Mouse (Mus musculus) adrenal gland, postnatal 25 days (tissue): ENCODE measurements around the gene Lgals1. TPM values are rescaled to one million over a fixed set of nuclear protein-coding genes. Genes with fewer than 3 reads are reported as not detected.
A peak's percentile ranks its signal among the peaks of the same experiment; 100 is the strongest.

Experiments
- DNase-seq: peaks from one replicate; pipeline ENCODE4 v3.0.0; 2021; ENCODE audit warnings: mixed read lengths
- microRNA-seq, 2 experiments: library from miRNA; unstranded; fragments of <30 nt; microRNA quantifications; one replicate each; pipeline ENCODE4 v1.2.0; 2021
- total RNA-seq: library from RNA; stranded (reverse); gene quantifications from 2 replicates; pipeline ENCODE4 v1.2.3, GENCODE M21; 2021

Gene Lgals1
- total RNA-seq, 1 experiment from 2014 or later: 273 TPM

DNA sequence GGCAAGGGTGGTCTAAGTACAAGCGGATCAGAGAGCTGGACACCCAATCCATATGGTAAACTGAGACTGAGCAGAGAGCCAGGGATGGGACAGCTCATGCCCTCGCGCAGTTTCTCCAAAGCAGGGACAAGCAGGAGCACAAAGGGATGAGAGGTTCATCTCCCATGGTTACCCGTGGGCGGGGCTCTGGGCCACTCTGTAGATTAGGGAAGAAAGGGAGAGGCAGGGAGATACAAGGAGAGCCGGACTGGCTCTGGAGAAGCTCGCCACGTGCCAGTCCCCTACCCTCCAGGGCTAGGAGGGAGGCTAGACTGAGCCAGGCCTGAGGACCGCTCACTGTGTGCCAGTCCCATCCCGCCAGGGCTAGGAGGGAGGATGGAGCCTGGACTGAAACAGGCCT, 10.8 kb downstream of the Lgals1 start:
- no peak for DNase-seq

DNA sequence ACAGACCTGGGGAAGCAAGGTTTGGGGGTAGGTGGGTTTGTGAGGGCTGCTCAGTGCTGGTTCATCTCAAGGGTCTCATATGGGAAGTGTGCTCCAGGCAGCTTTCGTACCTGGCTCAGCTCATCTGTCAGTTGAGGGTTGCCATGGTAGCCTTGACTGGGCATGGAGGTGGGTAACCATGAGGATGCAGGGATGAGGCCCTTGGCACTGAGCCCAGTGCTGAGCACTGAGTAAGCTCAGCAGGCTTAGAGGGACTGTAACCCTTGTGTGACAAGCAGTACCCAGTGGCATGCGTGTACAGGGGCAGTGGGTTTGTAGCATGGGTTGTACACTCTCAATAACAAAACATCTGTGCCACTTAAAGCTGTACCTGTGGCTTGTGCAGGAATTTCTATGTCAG, 11.4 kb downstream of the Lgals1 start:
- DNase-seq: no peak

- DNase-seq: no peak
Measured at GRCm38 (mm10) chr15:78940325-78940724, 13.8 kb downstream of the Lgals1 start.

DNA sequence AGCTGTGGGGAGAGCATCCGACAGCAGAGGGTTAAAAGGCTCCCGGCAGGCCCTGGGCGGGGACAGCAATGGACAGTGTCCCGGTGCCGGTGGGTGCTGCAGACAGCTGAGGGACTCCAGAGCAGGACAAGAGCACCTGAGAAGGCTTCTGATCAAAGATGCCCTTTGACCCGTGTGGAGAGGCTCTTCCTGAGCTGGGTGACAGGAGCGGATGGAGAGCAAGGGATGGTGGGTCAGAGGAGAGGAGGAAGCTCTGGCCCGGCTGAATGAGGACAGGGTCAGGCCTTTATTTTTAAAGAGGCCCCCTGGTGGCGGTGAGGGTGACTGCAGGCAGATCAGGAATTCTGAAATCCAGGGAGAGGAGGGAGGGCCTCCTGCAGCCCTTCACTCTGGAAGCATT, 16.1 kb downstream of the Lgals1 start:
- peak; percentile 80 for DNase-seq

DNA sequence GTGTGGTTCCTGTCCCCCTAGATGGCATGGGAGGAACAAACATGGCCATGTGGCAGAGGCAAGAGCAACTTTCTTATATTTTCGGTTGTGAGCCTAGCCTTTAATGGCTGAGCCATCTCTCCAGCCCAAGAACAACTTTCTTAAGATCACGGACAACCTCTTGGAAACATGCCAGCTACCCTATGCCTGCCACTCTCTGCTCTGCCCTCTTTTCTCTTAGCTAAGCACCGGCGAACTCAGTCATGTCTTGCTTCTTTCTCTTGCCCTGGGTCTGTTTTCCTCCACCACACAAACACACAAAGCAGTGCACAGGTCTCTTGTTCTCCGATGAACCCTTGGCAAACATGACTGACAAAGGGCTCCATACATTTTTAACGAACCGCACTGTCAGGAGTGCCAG, 19.7 kb downstream of the Lgals1 start:
- DNase-seq: no peak

- peak; percentile 86 for DNase-seq
Measured at GRCm38 (mm10) chr15:78947657-78948056, 21.1 kb downstream of the Lgals1 start, which contains the start of gene Triobp. TSS of gene Triobp (plus strand) at chr15:78947724.

DNA sequence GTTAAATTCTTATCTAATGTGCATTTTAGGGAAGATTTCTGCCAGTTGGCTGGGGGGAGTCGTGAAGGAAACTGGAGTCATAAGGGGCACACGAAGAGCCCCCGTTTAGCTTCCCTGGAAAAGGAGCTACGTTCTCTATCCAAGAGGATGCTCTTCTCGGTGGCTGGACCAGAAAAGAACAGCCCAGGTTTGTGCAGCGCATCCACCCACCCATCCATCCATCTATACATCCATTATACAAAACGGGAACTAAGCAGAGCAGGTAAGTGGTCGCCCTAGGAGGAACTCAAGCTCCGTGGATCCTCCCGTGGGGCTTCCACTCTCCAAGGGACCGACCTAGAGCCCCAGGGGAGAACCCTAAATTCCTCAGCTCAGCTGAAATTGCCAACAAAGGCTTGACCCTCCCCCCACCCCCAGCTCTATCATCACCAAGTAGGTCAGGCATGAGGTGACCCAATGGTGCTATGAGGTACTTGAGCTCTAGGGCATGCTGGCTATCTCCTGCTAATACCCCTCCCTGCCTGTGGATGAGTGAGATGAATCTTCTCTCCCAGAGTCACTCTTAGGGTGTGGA, 21.7 kb downstream of the Lgals1 start:
- no peak for DNase-seq

GRCm38 (mm10) chr15:78948883-78949282, 22.4 kb downstream of the Lgals1 start:
- DNase-seq: no peak

DNA sequence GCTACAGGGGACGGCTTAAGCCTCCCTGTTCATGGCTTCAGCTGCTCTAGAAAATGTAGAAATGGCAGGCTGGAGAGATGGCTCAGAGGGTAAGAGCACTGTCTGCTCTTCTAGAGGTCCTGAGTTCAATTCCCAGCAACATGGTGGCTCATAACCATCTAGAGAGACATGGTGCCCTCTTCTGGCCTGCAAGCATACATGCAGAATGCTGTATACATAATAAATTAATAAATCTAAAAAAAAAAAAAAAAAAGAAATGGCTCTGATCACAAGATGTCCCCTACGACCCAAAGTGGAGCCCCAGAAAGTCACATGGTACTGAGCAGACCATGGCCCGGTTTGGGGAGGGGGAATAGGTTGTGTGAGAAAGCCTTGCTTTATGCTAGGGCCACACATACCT, 29.1 kb downstream of the Lgals1 start:
- DNase-seq: no peak

DNA sequence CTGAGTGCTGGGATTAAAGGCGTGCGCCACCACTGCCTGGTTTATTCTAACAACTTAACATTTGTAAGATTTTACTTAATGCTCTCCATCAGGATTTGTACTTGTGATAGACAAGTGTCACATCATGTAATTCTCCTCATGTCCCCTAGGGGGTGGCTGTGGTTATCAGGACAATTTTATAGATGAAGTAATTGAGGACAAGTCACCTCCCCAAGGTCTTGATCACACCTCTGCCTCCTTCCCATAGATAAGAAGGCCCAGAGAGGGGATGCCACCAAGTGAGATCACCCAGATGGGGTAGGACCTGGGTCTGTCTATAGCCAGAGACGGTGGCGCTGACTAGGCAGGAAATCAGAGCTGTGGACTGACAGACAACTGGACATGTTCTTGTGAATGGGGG, 29.8 kb downstream of the Lgals1 start:
- no peak for DNase-seq

GRCm38 (mm10) chr15:78957021-78957420, 30.5 kb downstream of the Lgals1 start:
- DNase-seq: no peak

DNA sequence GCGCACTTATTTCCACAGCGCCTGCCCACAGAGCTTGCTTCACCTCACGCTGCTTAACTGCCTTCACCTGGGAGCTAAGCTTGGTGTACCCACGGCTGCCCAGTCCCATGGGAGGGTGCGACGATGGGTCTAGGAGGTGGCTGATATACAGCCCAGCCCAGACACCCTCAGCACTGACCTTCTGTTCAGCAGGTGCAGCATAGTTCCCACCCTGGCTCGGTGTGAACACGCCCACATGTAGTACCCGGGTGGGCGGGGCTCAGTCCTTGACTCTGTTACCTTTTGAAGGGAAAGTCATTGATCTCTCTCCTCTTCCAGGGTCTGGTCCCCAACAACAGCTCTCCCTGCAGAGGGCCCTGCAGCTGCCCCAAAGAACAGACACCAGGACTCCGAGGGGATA, 33.0 kb downstream of the Lgals1 start:
- no peak for DNase-seq

DNA sequence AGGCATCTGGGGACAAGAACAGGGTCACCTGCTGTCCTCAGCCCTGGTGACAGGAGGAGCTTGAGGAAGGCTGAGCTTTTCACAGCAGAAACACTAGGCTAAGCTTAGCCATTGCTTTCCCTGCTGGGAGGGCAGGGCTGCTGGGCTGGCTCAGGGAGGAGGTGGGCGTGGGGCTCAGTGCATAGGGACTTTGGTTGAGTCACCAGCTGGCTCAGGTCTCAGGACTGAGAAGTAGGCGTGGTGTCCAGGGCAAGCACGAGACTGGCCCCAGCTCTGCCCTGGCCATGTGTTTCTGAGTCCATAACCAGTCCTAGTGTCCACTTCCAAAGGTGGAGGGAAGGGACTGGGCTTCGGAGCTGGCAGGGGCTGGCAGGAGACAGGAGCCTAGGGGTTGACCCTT, 33.6 kb downstream of the Lgals1 start:
- DNase-seq: peak; percentile 74

GRCm38 (mm10) chr15:78962885-78963284, 36.4 kb downstream of the Lgals1 start:
- DNase-seq: peak; percentile 70

- DNase-seq: no peak
Measured at GRCm38 (mm10) chr15:78971626-78972025, 45.1 kb downstream of the Lgals1 start.

DNA sequence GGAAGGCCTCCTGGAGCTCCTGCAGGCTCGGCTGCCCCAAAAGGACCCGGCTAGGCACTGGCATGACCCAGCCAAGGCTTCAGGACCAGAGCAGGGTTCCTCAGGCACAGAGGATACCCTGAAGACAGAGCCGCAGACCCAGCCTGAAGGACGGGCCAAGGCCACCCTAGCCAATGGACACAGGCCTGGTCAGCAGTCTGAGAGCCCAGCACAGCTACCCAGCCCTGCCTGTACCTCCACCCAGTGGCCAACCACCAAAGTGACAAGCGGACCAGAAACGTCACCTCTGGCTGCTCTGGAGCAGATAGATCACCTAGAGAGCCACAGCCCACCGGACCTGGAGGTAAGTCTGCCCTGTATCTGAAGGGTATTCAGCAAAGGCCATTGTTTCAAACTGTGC, 47.4 kb downstream of the Lgals1 start:
- peak; percentile 57 for DNase-seq

- no peak for DNase-seq
Measured at GRCm38 (mm10) chr15:78977676-78978159, 51.2 kb downstream of the Lgals1 start.

DNA sequence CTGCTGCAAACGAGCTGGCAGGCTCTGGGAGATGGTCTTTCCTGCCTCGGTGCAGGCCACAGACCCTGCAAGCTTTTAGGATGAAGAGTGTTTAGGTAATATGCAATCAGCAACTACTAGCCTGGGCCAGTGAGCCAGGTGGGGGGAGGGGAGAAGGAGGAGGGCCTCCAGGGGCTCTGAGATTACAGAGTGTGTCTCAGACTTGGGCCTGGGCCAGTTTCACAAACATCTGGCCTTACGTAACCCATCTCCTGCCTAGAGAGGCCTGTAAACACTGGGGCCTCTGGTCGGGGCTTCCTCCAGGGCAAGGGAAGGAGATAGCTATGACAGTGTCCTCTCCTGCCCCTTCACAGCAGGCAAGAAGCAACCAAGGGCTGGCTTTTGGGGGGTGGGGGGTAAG, 52.4 kb downstream of the Lgals1 start:
- peak; percentile 72 for DNase-seq

Small RNAs within 50 kb of the gene (microRNA-seq; reads per million reads assigned to microRNA genes)
- 0 to 1.0 reads per million in 2 experiments for gene Mir6955

Other genes with a start within 250 kb of the Lgals1 start
- 2.4 and 7.8 TPM in 2 replicates for gene Elfn2, start 208.0 kb upstream of the Lgals1 start, total RNA-seq
- 11.9 and 14.5 TPM in 2 replicates for gene Mfng, start 153.2 kb upstream of the Lgals1 start, total RNA-seq
- gene Card10, start 123.7 kb upstream of the Lgals1 start, total RNA-seq: 6.5 and 7.0 TPM in 2 replicates
- gene Cdc42ep1, start 84.1 kb upstream of the Lgals1 start, total RNA-seq: 38.8 and 43.4 TPM in 2 replicates
- not detected in 2 replicates for gene Lgals2, start 71.2 kb upstream of the Lgals1 start, total RNA-seq
- gene Gga1, start 49.5 kb upstream of the Lgals1 start, total RNA-seq: 58.1 and 61.5 TPM in 2 replicates
- gene Gm49510, start 27.1 kb upstream of the Lgals1 start, total RNA-seq: not detected in 2 replicates
- gene Sh3bp1, start 27.0 kb upstream of the Lgals1 start, total RNA-seq: 6.1 and 8.8 TPM in 2 replicates
- 5.0 and 6.0 TPM in 2 replicates for gene Pdxp, start 12.8 kb upstream of the Lgals1 start, total RNA-seq
- 42.7 and 44.0 TPM in 2 replicates for gene Nol12, start 8.2 kb downstream of the Lgals1 start, total RNA-seq
- 113 and 114 TPM in 2 replicates for gene Triobp, start 21.0 kb downstream of the Lgals1 start, total RNA-seq
- 159 and 217 TPM in 2 replicates for gene H1f0, start 101.7 kb downstream of the Lgals1 start, total RNA-seq
- gene Galr3, start 115.2 kb downstream of the Lgals1 start, total RNA-seq: 0.39 TPM in 1 of 2 replicates, not detected in the other
- 20.4 and 27.4 TPM in 2 replicates for gene Ankrd54, start 136.2 kb downstream of the Lgals1 start, total RNA-seq
- 150 and 151 TPM in 2 replicates for gene Eif3l, start 148.5 kb downstream of the Lgals1 start, total RNA-seq
- 42.9 and 57.5 TPM in 2 replicates for gene Micall1, start 182.2 kb downstream of the Lgals1 start, total RNA-seq
- gene Polr2f, start 214.3 kb downstream of the Lgals1 start, total RNA-seq: 110 and 122 TPM in 2 replicates
- gene 1700088E04Rik, start 214.5 kb downstream of the Lgals1 start, total RNA-seq: 6.3 and 7.2 TPM in 2 replicates
- 0.95 and 2.1 TPM in 2 replicates for gene Sox10, start 238.5 kb downstream of the Lgals1 start, total RNA-seq